Mouse (Mus musculus) ovary, postnatal 10 days (tissue): ENCODE results near the gene Ccnt1.
A peak's percentile ranks its signal among the peaks of the same experiment; 100 is the strongest.
"Not testable (repeated sequence)": the region's sequence is repeated elsewhere in the genome, so short reads cannot be mapped to it uniquely, and the experiment has no call there.

Experiments
- DNase-seq: peaks from one replicate; pipeline ENCODE4 v3.0.0; 2022; ENCODE audit warnings: low spot score

The Ccnt1 gene

GRCm38 (mm10) chr15:98543341-98543740 is 27.4 kb downstream of the Ccnt1 start:
- no peak for DNase-seq

- no peak for DNase-seq
Observed at GRCm38 (mm10) chr15:98541064-98541463, 29.7 kb downstream of the Ccnt1 start.

- DNase-seq = no peak
Observed at GRCm38 (mm10) chr15:98537923-98538322, 32.8 kb downstream of the Ccnt1 start.

GRCm38 (mm10) chr15:98536828-98537510 is 33.8 kb downstream of the Ccnt1 start:
- no peak for DNase-seq

GRCm38 (mm10) chr15:98535921-98536320 is 34.8 kb downstream of the Ccnt1 start:
- DNase-seq = no peak

GRCm38 (mm10) chr15:98533881-98534627 is 36.7 kb downstream of the Ccnt1 start, which contains the start of gene Kansl2:
Kansl2 (minus strand) TSS chr15:98534264.
- peak; percentile 90 for DNase-seq

- DNase-seq = no peak
Observed at GRCm38 (mm10) chr15:98533035-98533531, 37.6 kb downstream of the Ccnt1 start.

- no peak for DNase-seq
Observed at GRCm38 (mm10) chr15:98532281-98532680, 38.4 kb downstream of the Ccnt1 start.

GRCm38 (mm10) chr15:98528066-98528563 is 42.6 kb downstream of the Ccnt1 start:
- DNase-seq = no peak

- DNase-seq = no peak
Observed at GRCm38 (mm10) chr15:98527056-98527771, 43.5 kb downstream of the Ccnt1 start.

GRCm38 (mm10) chr15:98526057-98526456 is 44.7 kb downstream of the Ccnt1 start:
- no peak for DNase-seq

GRCm38 (mm10) chr15:98521245-98521644 is 49.5 kb downstream of the Ccnt1 start:
- DNase-seq = no peak

GRCm38 (mm10) chr15:98517380-98518355 is 53.1 kb downstream of the Ccnt1 start:
- no peak for DNase-seq

GRCm38 (mm10) chr15:98514845-98515244 is 55.9 kb downstream of the Ccnt1 start:
- not testable (repeated sequence) for DNase-seq

GRCm38 (mm10) chr15:98514146-98514545 is 56.6 kb downstream of the Ccnt1 start:
- DNase-seq = no peak

- not testable (repeated sequence) for DNase-seq
Observed at GRCm38 (mm10) chr15:98513676-98514075, 57.0 kb downstream of the Ccnt1 start.

- DNase-seq = no peak
Observed at GRCm38 (mm10) chr15:98512799-98513321, 57.9 kb downstream of the Ccnt1 start.

- no peak for DNase-seq
Observed at GRCm38 (mm10) chr15:98512232-98512631, 58.5 kb downstream of the Ccnt1 start.

GRCm38 (mm10) chr15:98511386-98511928 is 59.3 kb downstream of the Ccnt1 start:
- DNase-seq = no peak
